Mouse (Mus musculus): Measurements from ENCODE around the gene Ccdc87. TPM values are rescaled to one million over a fixed set of nuclear protein-coding genes. Genes with fewer than 3 reads are reported as not detected.

The Ccdc87 gene
- polyA plus RNA-seq, 1 experiment = not detected

GRCm38 (mm10) chr19:4877785-4878184 lies 38.6 kb downstream of the Ccdc87 start, which contains the start of gene Actn3:
TSS of gene Actn3 (minus strand) at chr19:4877909.
- no peak for TF ChIP-seq POLR2A (IDR thresholded peaks at IDR 0.05; ENCODE audit: insufficient read depth, low read length)
- no peak for TF ChIP-seq CTCF (IDR thresholded peaks at IDR 0.05; ENCODE audit: low read depth, low read length)
- TF ChIP-seq EP300 (IDR thresholded peaks at IDR 0.05; ENCODE audit: insufficient read depth, low read depth, low read length) = no peak
- H3K27ac ChIP-seq (ENCODE audit: insufficient read depth, low read length) = peak within 1 kb of the TSS; percentile 43
- H3K4me1 ChIP-seq (ENCODE audit: control insufficient read depth, insufficient read depth, low read length) = peaks cover 2% of the 10 kb centered on the region
- H3K9me3 ChIP-seq (replicated peaks; ENCODE audit: control insufficient read depth, insufficient read depth, low read length, poor library complexity, severe bottlenecking) = no peaks in the 10 kb centered on the region
- no peaks in the 10 kb centered on the region for H3K27me3 ChIP-seq (ENCODE audit: control insufficient read depth, insufficient read depth, low read length, poor library complexity, severe bottlenecking)
- peak within 1 kb of the TSS; percentile 71 for H3K9ac ChIP-seq (ENCODE audit: low read depth, poor library complexity, severe bottlenecking)
- H3K36me3 ChIP-seq (ENCODE audit: control insufficient read depth, insufficient read depth, low read length, poor library complexity, severe bottlenecking) = no peaks in the 10 kb centered on the region
- H3K4me3 ChIP-seq (ENCODE audit: low read depth, low read length) = peak within 1 kb of the TSS; percentile 87

DNA sequence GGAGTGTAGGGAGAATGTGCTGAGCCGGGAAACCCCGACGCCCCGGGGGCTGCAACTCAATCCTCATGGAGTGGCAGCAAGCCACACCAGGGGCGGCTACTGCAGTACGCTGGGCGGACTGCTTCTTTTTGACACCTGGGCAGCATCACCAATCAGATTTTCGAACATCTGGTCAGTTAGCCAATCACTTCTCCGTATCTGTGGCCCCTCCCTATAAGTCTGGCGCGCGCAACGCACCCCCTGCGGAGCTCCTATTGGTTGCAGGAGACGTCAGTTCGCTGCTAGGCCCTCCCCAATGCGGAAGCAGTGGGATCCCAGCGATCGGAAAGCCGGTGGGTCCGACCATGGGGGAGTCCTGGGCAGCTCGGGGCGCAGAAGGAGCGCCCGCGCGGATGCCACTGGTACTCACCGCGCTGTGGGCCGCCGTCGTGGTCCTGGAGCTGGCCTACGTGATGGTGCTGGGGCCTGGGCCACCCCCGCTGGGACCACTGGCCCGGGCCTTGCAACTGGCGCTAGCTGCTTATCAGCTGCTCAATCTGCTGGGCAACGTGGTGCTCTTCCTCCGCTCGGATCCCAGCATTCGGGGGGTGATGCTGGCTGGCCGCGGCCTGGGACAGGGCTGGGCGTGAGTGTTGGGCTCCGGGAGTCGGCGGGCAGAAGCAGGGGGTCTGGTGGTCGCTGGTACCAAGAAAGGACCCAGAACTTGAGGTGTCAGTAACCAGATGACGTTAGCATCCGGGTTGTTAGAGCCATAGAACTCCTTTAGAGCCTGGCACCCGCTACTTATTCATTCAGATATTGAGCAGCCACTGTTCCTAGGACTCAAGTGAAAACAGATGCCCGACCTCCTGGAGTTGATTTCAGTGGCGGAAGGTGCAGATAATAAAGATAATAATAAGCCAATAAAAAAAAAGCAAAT lies 39.5 kb downstream of the Ccdc87 start, which contains the start of gene Zdhhc24:
Zdhhc24 (plus strand) TSS at position 264 of the 919 bp plus-strand sequence.
- no peaks in the 10 kb centered on the region for H3K27me3 ChIP-seq (ENCODE audit: control insufficient read depth, insufficient read depth, low read length, poor library complexity, severe bottlenecking)
- peaks cover 2% of the 10 kb centered on the region for H3K4me1 ChIP-seq (ENCODE audit: control insufficient read depth, insufficient read depth, low read length)
- peak within 1 kb of the TSS; percentile 87 for H3K4me3 ChIP-seq (ENCODE audit: low read depth, low read length)
- H3K36me3 ChIP-seq (ENCODE audit: control insufficient read depth, insufficient read depth, low read length, poor library complexity, severe bottlenecking) = no peaks in the 10 kb centered on the region
- peak within 1 kb of the TSS; percentile 71 for H3K9ac ChIP-seq (ENCODE audit: low read depth, poor library complexity, severe bottlenecking)
- TF ChIP-seq EP300 (IDR thresholded peaks at IDR 0.05; ENCODE audit: insufficient read depth, low read depth, low read length) (no peak), CTCF (IDR thresholded peaks at IDR 0.05; ENCODE audit: low read depth, low read length) (no peak), POLR2A (IDR thresholded peaks at IDR 0.05; ENCODE audit: insufficient read depth, low read length) (peak; percentile 63)
- no peaks in the 10 kb centered on the region for H3K9me3 ChIP-seq (replicated peaks; ENCODE audit: control insufficient read depth, insufficient read depth, low read length, poor library complexity, severe bottlenecking)
- peak within 1 kb of the TSS; percentile 43; the same call in 1 of the 2 replicates for H3K27ac ChIP-seq (ENCODE audit: insufficient read depth, low read length)

- Histone ChIP-seq H3K27me3 (ENCODE audit: control insufficient read depth, insufficient read depth, low read length, poor library complexity, severe bottlenecking) (no peaks in the 10 kb centered on the region), H3K9ac (ENCODE audit: low read depth, poor library complexity, severe bottlenecking) (peak overlapping the region; percentile 70), H3K27ac (ENCODE audit: insufficient read depth, low read length) (no peak overlapping the region), H3K4me1 (ENCODE audit: control insufficient read depth, insufficient read depth, low read length) (peaks cover 2% of the 10 kb centered on the region), H3K9me3 (replicated peaks; ENCODE audit: control insufficient read depth, insufficient read depth, low read length, poor library complexity, severe bottlenecking) (no peaks in the 10 kb centered on the region), H3K4me3 (ENCODE audit: low read depth, low read length) (peak overlapping the region; percentile 87), H3K36me3 (ENCODE audit: control insufficient read depth, insufficient read depth, low read length, poor library complexity, severe bottlenecking) (no peaks in the 10 kb centered on the region)
- TF ChIP-seq CTCF (IDR thresholded peaks at IDR 0.05; ENCODE audit: low read depth, low read length) = no peak
- no peak for TF ChIP-seq POLR2A (IDR thresholded peaks at IDR 0.05; ENCODE audit: insufficient read depth, low read length)
- TF ChIP-seq EP300 (IDR thresholded peaks at IDR 0.05; ENCODE audit: insufficient read depth, low read depth, low read length) = no peak
Observed at GRCm38 (mm10) chr19:4879324-4879703, 40.1 kb downstream of the Ccdc87 start.

DNA sequence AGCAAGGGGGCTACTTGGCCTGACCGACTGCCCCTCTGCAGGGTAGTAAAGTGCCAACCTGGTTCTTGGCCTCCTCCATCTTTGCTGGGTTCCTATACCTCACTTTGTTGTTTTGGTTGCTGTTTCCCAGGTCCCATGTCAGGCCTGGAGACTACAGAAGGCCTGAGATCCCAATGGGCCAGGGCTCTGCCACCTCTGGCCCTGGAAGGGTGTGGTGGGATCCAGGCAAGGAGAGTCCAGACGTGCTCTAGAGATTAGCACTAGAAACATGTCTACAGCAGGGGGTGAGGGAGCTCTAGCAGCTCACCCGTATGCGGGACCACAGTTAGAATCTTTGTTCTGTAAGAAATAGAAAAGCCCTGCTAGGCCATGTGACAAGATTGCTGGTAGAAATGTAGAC lies 44.8 kb downstream of the Ccdc87 start:
- Histone ChIP-seq H3K36me3 (ENCODE audit: control insufficient read depth, insufficient read depth, low read length, poor library complexity, severe bottlenecking) (no peaks in the 10 kb centered on the region), H3K4me1 (ENCODE audit: control insufficient read depth, insufficient read depth, low read length) (no peaks in the 10 kb centered on the region), H3K27ac (ENCODE audit: insufficient read depth, low read length) (no peak overlapping the region), H3K27me3 (ENCODE audit: control insufficient read depth, insufficient read depth, low read length, poor library complexity, severe bottlenecking) (no peaks in the 10 kb centered on the region), H3K9ac (ENCODE audit: low read depth, poor library complexity, severe bottlenecking) (no peak overlapping the region), H3K4me3 (ENCODE audit: low read depth, low read length) (no peak overlapping the region), H3K9me3 (replicated peaks; ENCODE audit: control insufficient read depth, insufficient read depth, low read length, poor library complexity, severe bottlenecking) (no peaks in the 10 kb centered on the region)
- TF ChIP-seq POLR2A (IDR thresholded peaks at IDR 0.05; ENCODE audit: insufficient read depth, low read length) = no peak

DNA sequence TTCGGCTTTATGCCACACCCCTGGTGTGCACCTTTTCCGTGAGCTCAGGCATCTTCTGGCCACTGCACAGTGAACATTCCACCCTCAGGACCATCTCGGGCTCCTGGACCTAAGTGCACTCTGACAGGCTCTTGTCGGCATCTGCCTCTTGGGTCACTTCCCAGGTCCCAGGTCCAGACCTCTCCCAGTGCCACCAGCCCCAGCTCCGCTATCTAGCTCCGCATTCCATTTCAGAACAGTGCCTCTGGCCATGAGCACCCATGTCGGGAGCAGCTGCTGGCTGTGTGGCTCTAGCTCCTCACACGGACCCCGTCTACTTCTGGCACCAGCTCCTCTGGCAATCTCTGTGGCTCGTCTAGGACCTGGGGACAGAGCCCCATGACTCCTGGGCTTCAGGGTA lies 50.6 kb downstream of the Ccdc87 start:
- no peak overlapping the region for H3K9ac ChIP-seq (ENCODE audit: low read depth, poor library complexity, severe bottlenecking)
- no peak overlapping the region for H3K4me3 ChIP-seq (ENCODE audit: low read depth, low read length)
- H3K4me1 ChIP-seq (ENCODE audit: control insufficient read depth, insufficient read depth, low read length) = no peaks in the 10 kb centered on the region
- no peaks in the 10 kb centered on the region for H3K9me3 ChIP-seq (replicated peaks; ENCODE audit: control insufficient read depth, insufficient read depth, low read length, poor library complexity, severe bottlenecking)
- H3K27ac ChIP-seq (ENCODE audit: insufficient read depth, low read length) = no peak overlapping the region
- TF ChIP-seq EP300 (IDR thresholded peaks at IDR 0.05; ENCODE audit: insufficient read depth, low read depth, low read length) (no peak), CTCF (IDR thresholded peaks at IDR 0.05; ENCODE audit: low read depth, low read length) (no peak), POLR2A (IDR thresholded peaks at IDR 0.05; ENCODE audit: insufficient read depth, low read length) (no peak)
- H3K27me3 ChIP-seq (ENCODE audit: control insufficient read depth, insufficient read depth, low read length, poor library complexity, severe bottlenecking) = no peaks in the 10 kb centered on the region
- no peaks in the 10 kb centered on the region for H3K36me3 ChIP-seq (ENCODE audit: control insufficient read depth, insufficient read depth, low read length, poor library complexity, severe bottlenecking)

DNA sequence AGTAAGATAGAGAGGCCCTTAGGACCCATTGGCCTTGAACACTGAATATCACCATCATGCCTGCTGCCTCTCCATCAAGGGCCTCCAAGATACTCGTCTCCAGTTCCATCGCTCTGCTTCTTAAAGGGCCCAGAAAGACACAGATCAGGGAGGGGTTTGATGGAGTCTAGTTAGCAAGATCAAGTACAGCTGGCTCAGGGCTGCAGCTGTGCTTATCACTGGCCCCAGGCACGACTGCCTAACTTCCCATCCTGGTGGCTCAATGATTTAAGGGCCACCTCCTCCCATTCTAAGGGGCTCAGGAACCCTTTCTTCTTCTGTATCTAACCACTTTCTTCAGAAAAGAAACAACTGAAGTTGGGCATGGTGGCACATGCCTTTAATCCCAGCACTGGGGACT lies 52.6 kb downstream of the Ccdc87 start:
- no peaks in the 10 kb centered on the region for H3K27me3 ChIP-seq (ENCODE audit: control insufficient read depth, insufficient read depth, low read length, poor library complexity, severe bottlenecking)
- no peaks in the 10 kb centered on the region for H3K4me1 ChIP-seq (ENCODE audit: control insufficient read depth, insufficient read depth, low read length)
- H3K4me3 ChIP-seq (ENCODE audit: low read depth, low read length) = no peak overlapping the region
- H3K9ac ChIP-seq (ENCODE audit: low read depth, poor library complexity, severe bottlenecking) = no peak overlapping the region
- TF ChIP-seq CTCF (IDR thresholded peaks at IDR 0.05; ENCODE audit: low read depth, low read length) (no peak), EP300 (IDR thresholded peaks at IDR 0.05; ENCODE audit: insufficient read depth, low read depth, low read length) (no peak), POLR2A (IDR thresholded peaks at IDR 0.05; ENCODE audit: insufficient read depth, low read length) (no peak)
- H3K27ac ChIP-seq (ENCODE audit: insufficient read depth, low read length) = no peak overlapping the region
- H3K36me3 ChIP-seq (ENCODE audit: control insufficient read depth, insufficient read depth, low read length, poor library complexity, severe bottlenecking) = no peaks in the 10 kb centered on the region
- H3K9me3 ChIP-seq (replicated peaks; ENCODE audit: control insufficient read depth, insufficient read depth, low read length, poor library complexity, severe bottlenecking) = no peaks in the 10 kb centered on the region

Other genes with a start within 250 kb of the Ccdc87 start
- gene Lrfn4, start 223.7 kb upstream of the Ccdc87 start, polyA plus RNA-seq (2011; ENCODE audit: insufficient read depth, insufficient read length, low read depth, missing spikeins) = 13.5 and 15.3 TPM in 2 replicates
- 32.7 and 34.4 TPM in 2 replicates for gene Rce1, start 213.7 kb upstream of the Ccdc87 start, polyA plus RNA-seq (2011; ENCODE audit: insufficient read depth, insufficient read length, low read depth, missing spikeins)
- 0.32 and 0.87 TPM in 2 replicates for gene Gm960, start 140.7 kb upstream of the Ccdc87 start, polyA plus RNA-seq (2011; ENCODE audit: insufficient read depth, insufficient read length, low read depth, missing spikeins)
- 13.5 and 13.7 TPM in 2 replicates for gene Sptbn2, start 128.2 kb upstream of the Ccdc87 start, polyA plus RNA-seq (2011; ENCODE audit: insufficient read depth, insufficient read length, low read depth, missing spikeins)
- gene Rbm4b, start 82.9 kb upstream of the Ccdc87 start, polyA plus RNA-seq (2011; ENCODE audit: insufficient read depth, insufficient read length, low read depth, missing spikeins) = 7.2 and 7.4 TPM in 2 replicates
- 67.6 and 72.7 TPM in 2 replicates for gene Rbm4, start 45.5 kb upstream of the Ccdc87 start, polyA plus RNA-seq (2011; ENCODE audit: insufficient read depth, insufficient read length, low read depth, missing spikeins)
- gene Gm21992, start 27.8 kb upstream of the Ccdc87 start, polyA plus RNA-seq (2011; ENCODE audit: insufficient read depth, insufficient read length, low read depth, missing spikeins) = 22.2 and 23.5 TPM in 2 replicates
- gene Rbm14, start 27.7 kb upstream of the Ccdc87 start, polyA plus RNA-seq (2011; ENCODE audit: insufficient read depth, insufficient read length, low read depth, missing spikeins) = 79.2 and 85.2 TPM in 2 replicates
- gene Ccs, start within 50 bp of the Ccdc87 start, polyA plus RNA-seq (2011; ENCODE audit: insufficient read depth, insufficient read length, low read depth, missing spikeins) = 36.6 and 37.3 TPM in 2 replicates
- gene Ctsf, start 15.8 kb downstream of the Ccdc87 start, polyA plus RNA-seq (2011; ENCODE audit: insufficient read depth, insufficient read length, low read depth, missing spikeins) = 13.5 and 13.6 TPM in 2 replicates
- 4.5 and 4.8 TPM in 2 replicates for gene Actn3, start 38.5 kb downstream of the Ccdc87 start, polyA plus RNA-seq (2011; ENCODE audit: insufficient read depth, insufficient read length, low read depth, missing spikeins)
- 8.2 and 10.3 TPM in 2 replicates for gene Zdhhc24, start 39.3 kb downstream of the Ccdc87 start, polyA plus RNA-seq (2011; ENCODE audit: insufficient read depth, insufficient read length, low read depth, missing spikeins)
- 3.9 and 5.3 TPM in 2 replicates for gene Bbs1, start 67.3 kb downstream of the Ccdc87 start, polyA plus RNA-seq (2011; ENCODE audit: insufficient read depth, insufficient read length, low read depth, missing spikeins)
- gene Dpp3, start 88.9 kb downstream of the Ccdc87 start, polyA plus RNA-seq (2011; ENCODE audit: insufficient read depth, insufficient read length, low read depth, missing spikeins) = 129 and 139 TPM in 2 replicates
- 2.7 and 3.9 TPM in 2 replicates for gene Peli3, start 103.8 kb downstream of the Ccdc87 start, polyA plus RNA-seq (2011; ENCODE audit: insufficient read depth, insufficient read length, low read depth, missing spikeins)
- gene Mrpl11, start 122.8 kb downstream of the Ccdc87 start, polyA plus RNA-seq (2011; ENCODE audit: insufficient read depth, insufficient read length, low read depth, missing spikeins) = 126 and 135 TPM in 2 replicates
- gene Npas4, start 150.9 kb downstream of the Ccdc87 start, polyA plus RNA-seq (2011; ENCODE audit: insufficient read depth, insufficient read length, low read depth, missing spikeins) = 0.24 and 0.27 TPM in 2 replicates
- 16.8 and 18.5 TPM in 2 replicates for gene Slc29a2, start 184.5 kb downstream of the Ccdc87 start, polyA plus RNA-seq (2011; ENCODE audit: insufficient read depth, insufficient read length, low read depth, missing spikeins)
- 8.9 and 10.9 TPM in 2 replicates for gene B4gat1, start 199.5 kb downstream of the Ccdc87 start, polyA plus RNA-seq (2011; ENCODE audit: insufficient read depth, insufficient read length, low read depth, missing spikeins)
- gene AC124502.3, start 199.5 kb downstream of the Ccdc87 start, polyA plus RNA-seq (2011; ENCODE audit: insufficient read depth, insufficient read length, low read depth, missing spikeins) = not detected in 2 replicates
- 22.3 and 24.0 TPM in 2 replicates for gene Brms1, start 202.0 kb downstream of the Ccdc87 start, polyA plus RNA-seq (2011; ENCODE audit: insufficient read depth, insufficient read length, low read depth, missing spikeins)
- 19.2 and 22.7 TPM in 2 replicates for gene Rin1, start 211.1 kb downstream of the Ccdc87 start, polyA plus RNA-seq (2011; ENCODE audit: insufficient read depth, insufficient read length, low read depth, missing spikeins)
- 3.1 and 3.7 TPM in 2 replicates for gene Cd248, start 228.7 kb downstream of the Ccdc87 start, polyA plus RNA-seq (2011; ENCODE audit: insufficient read depth, insufficient read length, low read depth, missing spikeins)
- gene Tmem151a, start 246.2 kb downstream of the Ccdc87 start, polyA plus RNA-seq (2011; ENCODE audit: insufficient read depth, insufficient read length, low read depth, missing spikeins) = 6.2 and 8.3 TPM in 2 replicates
- 40.6 and 47.3 TPM in 2 replicates for gene Yif1a, start 249.2 kb downstream of the Ccdc87 start, polyA plus RNA-seq (2011; ENCODE audit: insufficient read depth, insufficient read length, low read depth, missing spikeins)